Comparison of ENCODE assay signal across 17 mouse cellular contexts in the genomic region with DNA sequence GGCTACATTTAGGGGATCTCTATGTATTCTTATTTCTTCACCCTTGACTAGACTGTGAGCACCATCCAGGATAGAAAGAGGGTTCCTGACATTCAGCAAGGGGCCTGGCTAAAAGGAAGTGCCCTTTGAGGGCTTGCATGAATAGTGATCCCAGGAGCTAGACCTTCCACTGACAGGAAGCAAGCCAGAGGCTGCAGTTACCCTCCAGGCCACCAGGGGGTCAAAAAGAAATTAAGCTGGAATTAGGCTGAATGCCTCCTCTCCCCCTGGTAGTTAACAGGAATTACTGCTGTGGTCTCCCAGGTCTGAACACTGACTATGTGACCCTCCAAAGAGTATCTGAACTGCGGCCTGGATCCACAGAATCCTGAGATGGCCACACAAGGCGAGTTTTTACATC. TPM values are rescaled to one million over a fixed set of nuclear protein-coding genes. Genes with fewer than 3 reads are reported as not detected.
DNase-seq lines count a peak whose midpoint lies in the region; ATAC-seq and TF ChIP-seq lines count a peak whose summit lies in the region.
"Had no signal": no experiment of that assay in that cellular context is flagged by ENCODE, and none has a peak within 500 bp of the region (broad histone marks: within the 10 kb centered on the region; RNA-seq: fewer than 3 reads in every experiment).

No protein-coding gene starts in this region.

- ATAC-seq in megakaryocyte, adult 5-6 weeks (ENCODE audit: poor library complexity, severe bottlenecking): peak; percentile 40; the same call in 1 of the 2 replicates
- ATAC-seq: Patski had no signal

- no peak overlapping the region for H3K27ac ChIP-seq in layer of hippocampus, adult 2 months
- H3K27ac ChIP-seq: hindbrain, embryonic 13.5 days; neural tube, embryonic 13.5 days had no signal

- H3K4me3 ChIP-seq in layer of hippocampus, adult 2 months: no peak overlapping the region
- H3K4me3 ChIP-seq: erythroblast, embryonic 14.5 days; hindbrain, embryonic 13.5 days; neural tube, embryonic 13.5 days had no signal

- DNase-seq in layer of hippocampus, adult 2 months (ENCODE audit: low spot score in 2 of 2): no peak
- no peak for DNase-seq in layer of hippocampus, postnatal 36 days
- DNase-seq in A20 (ENCODE audit: low read depth, low spot score) (peak; percentile 6), ES-CJ7 (ENCODE audit: low read depth, low spot score) (peak; percentile 22)
- no peak for DNase-seq in urinary bladder, postnatal 4 days (ENCODE audit: low spot score in 2 of 2)
- DNase-seq in layer of hippocampus, adult 9-11 months: no peak
- no peak for DNase-seq in embryo, embryonic 9.5 days (ENCODE audit: extremely low spot score)
- DNase-seq: adrenal gland, postnatal 10 days; kidney, postnatal 25 days; midbrain, embryonic 14.5 days; right cerebral cortex, postnatal 25 days had no signal

- peak; percentile 60 for TF ChIP-seq CTCF in layer of hippocampus, adult 2 months (conservative IDR thresholded peaks at IDR 0.05)

RNA-seq across cellular contexts. Expression of a gene that starts 27.7 kb away (rescaled TPM):
- total RNA-seq in layer of hippocampus, adult 2 months (2021): not detected
- total RNA-seq in layer of hippocampus, postnatal 36 days (2021): not detected
- total RNA-seq in megakaryocyte, adult 5-6 weeks (2015): not detected in 2 replicates
- total RNA-seq in megakaryocyte, adult 5-6 weeks (2017): not detected in 2 replicates
- total RNA-seq: adrenal gland, postnatal 10 days; left cerebral cortex, postnatal 25 days had no signal

Comparison
In these comparisons a context has a peak if more than half of its experiments do, and no peak if none do; other contexts are left out.
1. DNase-seq: peak in A20 (single experiment) and ES-CJ7 (single experiment); none in layer of hippocampus, adult 2 months (0 of 2), layer of hippocampus, postnatal 36 days (0 of 2), urinary bladder, postnatal 4 days (0 of 2), layer of hippocampus, adult 9-11 months (single experiment) and embryo, embryonic 9.5 days (single experiment).